Mouse (Mus musculus) urinary bladder, postnatal 4 days (tissue): Measurements from ENCODE around the gene Tep1.
"Not testable (repeated sequence)": the region's sequence is repeated elsewhere in the genome, so short reads cannot be mapped to it uniquely, and the experiment has no call there.

Experiments used
- DNase-seq, 2 experiments: peaks; one replicate each; pipeline ENCODE4 v3.0.0; 2021 to 2022; ENCODE audit warnings: low spot score in 2 of 2

The Tep1 gene

DNA sequence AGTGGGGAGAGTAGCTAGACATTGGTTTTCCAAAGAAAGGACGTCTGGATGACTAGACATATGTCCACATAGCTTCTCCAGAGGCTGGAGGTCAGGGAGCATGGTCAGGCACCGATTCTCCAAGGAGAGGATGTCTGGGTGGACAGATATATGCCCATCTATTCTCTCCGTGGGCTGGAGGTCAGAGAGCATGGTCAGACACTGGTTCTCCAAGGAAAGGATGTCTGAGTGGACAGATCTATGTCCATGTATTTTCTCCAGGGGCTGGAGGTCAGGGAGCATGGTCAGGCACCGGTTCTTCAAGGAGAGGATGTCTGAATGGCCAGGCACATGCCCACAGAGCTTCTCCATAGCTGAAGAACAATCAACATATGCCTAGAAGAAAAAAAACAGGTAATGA lies 2.1 kb downstream of the Tep1 start:
- DNase-seq: no peak

DNA sequence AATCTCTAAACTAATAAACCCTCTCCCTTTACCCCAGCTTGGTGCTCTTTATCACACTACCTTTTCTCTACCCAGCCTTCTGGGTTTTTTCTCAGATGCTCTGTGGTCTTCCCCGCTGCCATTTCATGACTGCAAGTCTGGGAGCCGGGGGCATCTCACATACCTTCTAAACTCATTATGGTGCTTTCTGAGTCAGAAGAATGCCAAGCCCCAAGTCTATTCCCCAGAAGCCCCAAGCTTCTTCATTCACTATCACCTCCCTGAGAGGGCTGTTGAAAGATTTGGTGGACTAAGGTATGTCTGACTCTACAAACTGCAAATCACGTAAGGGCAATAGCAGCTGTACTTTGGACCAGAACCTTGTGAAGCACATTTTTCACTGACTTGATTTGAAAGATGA lies 3.4 kb downstream of the Tep1 start:
- DNase-seq: no peak

DNA sequence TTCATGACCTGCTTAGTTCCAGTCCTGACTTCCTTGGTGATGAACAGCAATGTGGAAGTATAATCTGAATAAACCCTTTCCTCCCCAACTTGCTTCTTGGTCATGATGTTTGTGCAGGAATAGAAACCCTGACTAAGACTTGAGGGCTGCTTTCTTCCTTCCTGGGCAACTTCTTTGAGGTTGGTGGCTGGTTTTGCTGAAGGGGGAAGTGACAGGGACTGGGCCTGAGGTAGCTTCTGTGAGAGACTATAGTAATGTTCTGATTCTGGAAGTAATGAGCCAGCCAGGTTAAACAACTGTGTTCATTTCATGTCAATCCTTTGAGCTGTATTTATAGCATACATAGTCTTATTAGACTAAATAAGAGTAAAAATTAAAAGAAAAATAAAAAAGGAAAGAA lies 5.4 kb downstream of the Tep1 start:
- DNase-seq: not testable (repeated sequence)

DNA sequence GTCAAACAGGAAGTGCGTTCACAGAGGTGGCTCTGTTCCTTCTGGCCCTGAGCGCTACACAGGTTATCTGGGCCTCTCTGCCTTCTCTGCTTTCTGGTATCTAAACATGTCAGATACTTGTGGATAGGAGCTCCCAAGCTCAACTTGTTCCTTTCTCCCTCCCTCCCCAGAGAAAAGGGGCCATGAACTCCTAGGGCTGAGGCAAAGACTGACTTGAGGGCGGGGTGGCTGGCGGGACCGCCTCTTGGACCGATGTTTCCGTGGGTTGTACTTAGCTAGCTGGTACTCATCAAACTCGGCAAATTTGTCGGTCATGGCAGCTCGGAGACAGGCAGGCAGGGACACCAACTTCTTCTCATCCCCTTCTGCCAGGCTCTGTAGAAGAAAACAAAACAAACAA lies 7.7 kb downstream of the Tep1 start:
- no peak for DNase-seq

DNA sequence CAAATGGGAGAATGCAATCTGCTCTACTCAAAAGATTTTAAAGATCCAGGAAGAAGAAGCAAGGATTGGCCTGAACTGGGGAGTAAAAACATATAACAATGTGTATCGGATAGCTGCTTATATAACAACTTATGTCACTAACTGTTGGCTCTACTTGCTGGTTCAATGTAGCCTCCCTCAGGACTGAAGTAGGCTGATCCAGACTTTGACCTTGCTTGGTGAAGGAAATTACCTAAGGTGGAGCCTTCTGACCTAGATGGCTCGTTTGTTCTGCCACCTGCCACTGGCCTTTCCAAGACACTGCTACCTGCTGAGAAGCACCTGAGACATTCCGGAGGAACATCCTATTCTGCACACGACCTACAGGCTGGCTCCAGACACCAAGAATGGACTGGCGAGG lies 14.6 kb downstream of the Tep1 start:
- DNase-seq: no peak

DNA sequence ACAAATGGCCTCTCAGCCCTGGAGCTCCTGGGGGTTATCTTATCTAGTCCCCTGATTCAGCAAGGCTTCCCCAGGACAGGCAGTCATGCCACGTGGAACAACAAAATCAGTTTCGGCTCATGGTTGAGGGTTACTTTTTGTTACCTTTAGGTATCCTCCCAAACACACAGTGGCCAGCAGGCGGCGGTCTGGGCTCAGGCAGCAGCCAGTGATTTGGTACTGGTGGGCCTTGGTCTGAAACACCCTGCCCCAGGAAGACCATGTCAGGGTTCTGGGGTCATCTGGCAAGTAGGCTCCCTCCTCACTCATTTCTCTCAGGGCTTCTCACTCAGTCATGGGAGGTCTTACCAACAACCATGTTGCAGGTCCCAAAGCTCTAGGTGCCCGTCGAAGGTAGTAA lies 33.1 kb downstream of the Tep1 start:
- no peak for DNase-seq

DNA sequence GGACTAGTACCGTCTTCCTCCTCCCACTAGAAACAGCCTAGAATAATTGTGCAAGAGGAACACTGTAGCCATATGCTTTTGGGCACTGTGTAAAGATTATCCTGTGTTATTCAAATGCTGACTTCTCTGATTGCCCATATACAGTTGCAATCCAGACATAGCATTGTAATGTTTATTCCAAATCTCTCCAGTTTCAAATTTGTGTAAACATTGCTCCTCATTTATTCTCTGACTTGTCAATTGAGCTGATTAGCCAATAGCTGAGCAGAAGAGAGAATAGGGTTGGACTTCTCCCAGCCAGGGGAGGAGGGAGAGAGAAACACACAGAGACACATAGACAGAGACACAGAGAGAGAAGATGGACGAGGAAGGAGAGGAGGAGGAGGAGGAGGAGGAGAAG lies 35.9 kb downstream of the Tep1 start:
- no peak for DNase-seq

DNA sequence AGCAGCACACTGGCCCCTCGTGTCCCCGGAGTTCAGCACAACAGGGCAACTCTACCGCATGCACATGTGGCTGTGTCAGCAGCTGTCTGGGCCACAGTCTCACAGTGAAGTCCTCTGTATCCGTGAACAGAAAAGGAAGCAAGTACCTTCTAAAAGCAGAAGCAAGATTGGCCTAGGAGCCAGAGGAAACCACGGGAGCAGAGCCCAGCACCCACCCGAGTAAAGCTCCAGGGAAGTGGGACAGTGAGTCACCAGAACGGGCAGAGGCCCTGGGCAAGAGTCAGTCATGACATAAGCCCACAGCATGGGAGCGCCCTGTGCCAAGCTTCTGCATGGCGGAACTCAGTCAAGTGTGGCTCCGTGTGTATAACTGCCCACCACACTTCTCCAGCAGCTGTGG lies 36.4 kb downstream of the Tep1 start:
- no peak for DNase-seq

DNA sequence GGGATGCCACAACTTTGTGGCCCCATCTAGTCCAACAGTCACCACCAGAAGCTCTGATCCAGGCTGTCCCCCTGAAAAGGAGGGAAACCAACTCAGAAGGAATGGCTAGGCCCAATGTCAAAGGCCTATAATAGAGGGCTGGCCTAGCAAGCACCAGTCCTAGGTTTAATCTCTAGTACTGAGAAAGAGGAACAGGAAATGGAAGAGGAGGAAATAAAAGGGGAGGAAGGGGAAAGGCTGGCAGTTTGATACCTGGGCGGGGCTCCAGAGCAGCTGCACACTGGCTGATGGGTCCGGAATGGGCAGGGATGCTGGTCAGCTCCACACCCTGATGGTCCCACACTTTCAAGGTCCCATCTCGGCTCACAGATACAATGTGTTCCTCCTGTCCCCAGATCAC lies 40.5 kb downstream of the Tep1 start:
- no peak for DNase-seq

DNA sequence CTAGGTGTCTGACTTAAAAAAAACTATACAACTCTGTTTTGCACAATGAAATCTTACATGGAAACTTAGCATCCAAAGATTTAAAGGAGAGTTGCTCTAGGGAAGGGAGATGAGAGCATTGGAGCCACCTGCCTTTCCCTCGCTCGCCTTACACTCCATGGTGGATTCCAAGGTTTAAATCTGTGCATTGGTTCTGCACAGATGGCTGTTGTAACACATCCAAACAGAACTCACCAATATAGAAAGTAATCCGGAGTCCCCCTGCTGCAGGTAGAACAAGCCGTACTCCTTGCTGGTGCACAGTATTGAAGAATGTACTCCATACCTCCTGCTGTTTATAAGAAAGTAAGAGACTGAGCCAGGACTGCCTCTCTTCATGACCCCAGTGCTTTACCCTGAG lies 43.8 kb downstream of the Tep1 start:
- no peak for DNase-seq

DNA sequence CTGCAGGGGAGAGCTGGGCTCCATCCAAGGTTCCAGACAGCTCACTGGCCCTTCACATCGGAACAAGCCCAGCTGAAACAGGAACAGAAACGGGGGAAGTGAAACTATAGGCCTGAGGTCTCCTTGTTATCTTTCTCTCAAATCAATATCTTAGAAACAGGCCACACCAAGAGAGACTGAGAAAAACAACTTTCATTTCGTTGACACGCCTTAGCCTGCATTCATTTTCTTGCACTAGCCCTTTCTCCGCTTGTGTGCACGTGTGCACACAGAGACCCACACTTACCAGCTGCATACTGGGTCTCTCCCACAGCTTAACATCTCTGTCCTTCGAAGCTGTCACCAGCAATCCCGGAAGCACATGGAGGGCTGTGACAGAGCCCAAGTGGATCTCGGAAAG lies 46.1 kb downstream of the Tep1 start:
- DNase-seq: no peak

DNA sequence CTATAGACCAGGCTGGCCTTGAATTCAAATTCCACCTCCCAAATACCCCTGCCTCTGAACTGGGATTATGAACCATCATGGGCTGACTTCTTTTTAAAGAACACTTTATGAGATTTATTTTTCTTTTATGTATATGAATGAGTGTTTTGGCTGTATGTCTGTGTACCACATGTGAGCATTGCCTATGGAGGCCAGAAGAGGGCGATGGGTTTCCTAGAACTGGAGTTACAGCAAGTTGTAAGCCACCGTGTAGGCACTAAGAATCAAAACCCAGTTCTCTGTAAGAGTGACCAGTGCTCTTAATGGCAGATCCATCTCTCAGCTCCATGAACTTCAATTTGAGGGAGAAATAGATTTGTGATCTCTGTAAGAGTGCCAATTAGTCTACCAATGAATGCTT lies 47.1 kb downstream of the Tep1 start:
- no peak for DNase-seq

DNA sequence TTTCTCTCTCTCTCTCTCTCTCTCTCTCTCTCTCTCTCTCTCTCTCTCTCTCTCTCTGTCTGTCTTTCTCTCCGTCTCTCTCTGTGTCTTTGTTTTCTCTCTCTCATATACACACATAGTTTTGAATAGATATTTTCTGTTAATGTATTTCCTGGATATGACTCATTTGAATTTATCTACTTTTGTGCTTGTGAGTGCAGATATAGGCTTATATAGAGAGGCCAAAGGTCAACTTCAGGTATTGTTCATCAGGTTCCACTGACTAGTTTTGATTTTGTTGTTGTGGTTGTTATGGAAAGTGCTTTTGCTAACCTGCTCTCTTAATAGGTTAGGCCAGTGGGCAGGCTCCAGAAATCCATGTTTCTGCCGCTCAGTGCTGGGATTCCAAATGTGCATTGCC lies 57.3 kb downstream of the Tep1 start:
- DNase-seq: no peak

DNA sequence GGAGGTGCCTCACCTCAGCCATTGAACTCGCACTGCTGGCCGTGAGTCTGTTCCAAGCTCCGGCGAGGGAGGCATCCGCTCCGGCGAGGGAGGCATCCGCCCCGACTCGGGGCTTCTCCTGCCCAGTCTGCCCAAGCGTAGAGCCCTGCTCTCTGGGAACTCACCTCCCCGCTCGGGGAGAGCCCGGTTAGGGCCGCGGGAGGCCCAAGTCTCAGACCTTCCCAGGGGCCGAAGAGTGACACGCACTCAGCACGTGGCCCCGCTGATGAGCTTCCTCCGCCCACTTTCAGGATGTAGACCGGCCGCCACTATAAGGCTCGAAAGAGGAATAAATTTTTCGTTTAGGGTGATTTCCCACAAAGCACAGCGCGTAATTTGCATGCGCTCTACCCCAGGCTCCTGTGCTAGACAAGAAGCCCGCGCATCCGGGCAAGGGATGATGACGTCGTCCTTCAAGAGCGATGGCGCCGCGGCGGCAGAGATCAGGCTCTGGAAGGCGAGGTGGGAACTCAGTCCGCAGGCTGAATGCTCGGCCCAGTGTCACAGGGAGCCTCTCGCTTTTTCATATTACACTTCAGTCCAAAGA lies 62.8 kb downstream of the Tep1 start, which contains the start of the genes Ccnb1ip1 and Parp2:
Gene Ccnb1ip1 (minus strand): TSS at position 246 of the 586 bp plus-strand sequence.
Gene Parp2 (plus strand): TSS at position 355 of the 586 bp plus-strand sequence.
- peak; percentile 95 for DNase-seq

DNA sequence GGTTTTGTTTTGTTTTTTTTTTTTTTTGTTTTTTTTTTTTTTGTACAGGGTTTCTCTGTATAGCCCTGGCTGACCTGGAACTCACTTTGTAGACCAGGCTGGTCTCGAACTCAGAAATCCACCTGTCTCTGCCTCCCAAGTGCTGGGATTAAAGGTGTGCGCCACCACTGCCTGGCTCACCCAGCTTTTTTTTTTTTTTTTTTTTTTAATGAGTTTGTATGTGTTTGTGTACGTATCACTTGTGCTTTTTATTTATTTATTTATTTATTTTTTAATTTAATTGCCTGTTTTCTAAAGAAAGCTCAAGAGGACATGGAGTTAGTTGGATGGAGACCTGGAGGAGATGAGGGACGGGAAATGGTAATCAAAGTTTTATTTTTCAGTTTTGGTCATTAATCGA lies 63.9 kb downstream of the Tep1 start:
- not testable (repeated sequence) for DNase-seq

DNA sequence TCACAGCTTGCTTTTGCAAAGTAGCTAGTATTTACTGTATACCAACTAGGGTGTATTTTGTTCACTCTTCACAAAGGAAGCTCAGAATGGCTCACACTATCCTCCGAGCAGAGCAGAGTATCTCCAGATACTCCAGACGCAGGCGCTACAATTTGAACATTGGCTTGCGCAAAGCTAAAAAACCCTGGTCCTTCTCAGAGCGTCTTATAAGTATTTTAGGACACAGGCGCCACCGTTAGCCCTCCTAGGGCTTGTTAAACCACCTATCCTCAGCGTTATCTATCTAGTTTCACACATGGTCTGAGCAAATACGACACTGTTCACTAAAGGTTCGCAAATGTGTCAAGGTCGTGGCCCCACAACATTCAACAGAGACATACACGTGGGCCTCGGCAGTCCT lies 65.7 kb downstream of the Tep1 start:
- DNase-seq: no peak

DNA sequence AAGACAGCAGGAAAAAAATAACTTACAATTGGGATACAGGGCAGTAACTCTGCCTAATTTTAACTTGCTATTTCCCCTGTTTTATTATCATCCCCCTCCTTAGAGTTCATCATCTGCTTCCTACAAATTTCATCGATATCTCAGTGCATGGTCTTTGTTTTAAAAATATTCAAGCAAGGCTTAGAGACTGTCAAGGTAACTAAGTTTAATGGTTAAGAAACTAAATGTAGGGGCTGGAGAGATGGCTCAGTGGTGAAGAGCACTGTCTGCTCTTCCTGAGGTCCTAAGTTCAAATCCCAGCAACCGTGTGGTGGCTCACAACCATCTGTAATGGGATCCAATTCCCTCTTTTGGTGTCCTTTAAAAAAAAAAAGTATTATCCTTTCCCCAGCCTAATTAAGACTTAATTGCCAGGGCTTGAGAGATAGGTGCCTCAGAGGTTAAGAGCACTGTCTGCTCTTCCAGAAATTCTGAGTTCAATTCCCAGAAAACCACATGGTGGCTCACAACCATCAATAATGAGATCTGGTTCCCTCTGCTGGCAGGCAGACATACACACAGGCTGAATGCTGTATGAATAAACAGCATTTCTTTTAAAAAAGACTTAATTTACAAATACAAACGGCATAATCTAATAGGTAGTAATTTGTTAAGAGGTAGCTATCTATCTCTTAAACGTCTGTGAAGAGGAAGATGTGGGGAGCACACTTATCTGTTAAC lies 67.4 kb downstream of the Tep1 start:
- DNase-seq: no peak

DNA sequence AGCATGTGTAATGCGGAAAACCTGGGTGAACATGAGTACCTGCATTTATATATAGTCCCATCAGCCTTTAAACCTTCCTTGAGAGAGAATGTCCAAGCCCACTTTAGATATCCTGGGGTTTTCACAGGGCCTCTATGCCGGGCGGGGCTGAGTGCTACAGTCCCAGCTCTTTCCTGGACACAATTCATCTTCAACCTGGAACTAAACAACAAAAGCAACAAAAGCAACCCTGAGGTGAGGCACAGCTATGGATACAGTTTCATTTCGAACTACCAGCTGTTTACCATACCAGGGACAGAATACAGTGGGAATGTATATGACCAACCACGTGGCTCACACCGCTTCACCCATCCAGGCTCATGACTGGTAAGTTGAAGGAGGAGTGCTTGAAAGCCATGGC lies 67.9 kb downstream of the Tep1 start:
- DNase-seq: no peak

DNA sequence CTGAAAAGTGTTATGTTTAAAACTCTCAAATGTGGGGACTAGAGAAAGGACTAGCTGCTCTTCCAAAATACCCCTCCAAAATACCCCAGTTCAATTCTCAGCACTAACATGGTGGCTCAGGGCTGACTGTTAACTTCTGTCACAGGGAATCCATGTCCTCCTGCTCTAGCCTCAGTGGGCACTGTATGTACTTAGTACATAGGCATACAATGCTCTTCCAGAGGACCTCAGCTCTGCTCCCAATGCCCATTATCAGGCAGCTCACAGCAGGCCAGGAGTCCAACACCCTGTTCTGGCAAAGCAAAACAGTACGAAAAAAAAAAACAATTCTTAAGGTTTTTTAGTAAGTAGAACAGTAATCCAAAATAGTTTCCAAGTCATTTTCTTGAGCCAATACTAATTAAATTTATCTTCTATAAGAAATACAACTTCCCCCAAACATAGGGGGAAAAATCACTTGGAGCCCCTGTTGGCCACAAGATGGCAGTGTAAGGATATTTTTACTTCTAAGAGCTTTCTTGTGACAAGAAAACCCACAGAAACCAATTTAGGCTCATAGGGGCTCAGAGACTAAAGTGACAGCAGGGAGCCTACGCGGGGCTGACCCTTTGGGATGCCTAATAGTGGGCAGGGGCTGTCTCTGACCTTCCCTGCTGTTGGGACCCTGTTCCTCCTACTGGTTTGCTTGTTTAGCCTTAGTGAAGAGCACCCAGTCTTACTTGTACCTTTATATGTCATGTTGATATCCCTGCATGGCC lies 70.7 kb downstream of the Tep1 start:
- DNase-seq: no peak

DNA sequence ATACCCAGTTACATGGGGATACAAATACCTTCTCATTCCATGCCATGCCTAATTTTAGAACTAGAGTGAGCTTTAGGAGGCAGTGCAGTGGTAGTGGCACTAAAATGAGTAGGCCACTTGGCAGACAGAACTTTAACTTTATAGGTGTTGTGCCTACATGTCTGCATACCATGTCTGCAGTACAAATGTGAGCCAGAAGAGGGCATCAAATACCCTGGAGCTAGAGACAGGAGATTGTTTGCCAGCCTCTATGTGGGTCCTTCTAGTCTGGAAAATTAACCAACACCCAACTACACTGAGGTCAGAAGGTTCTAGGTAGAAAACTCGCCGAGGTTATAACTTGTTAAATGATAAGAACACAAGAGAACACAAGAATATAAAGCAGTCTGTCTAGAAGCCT lies 71.8 kb downstream of the Tep1 start:
- DNase-seq: no peak

DNA sequence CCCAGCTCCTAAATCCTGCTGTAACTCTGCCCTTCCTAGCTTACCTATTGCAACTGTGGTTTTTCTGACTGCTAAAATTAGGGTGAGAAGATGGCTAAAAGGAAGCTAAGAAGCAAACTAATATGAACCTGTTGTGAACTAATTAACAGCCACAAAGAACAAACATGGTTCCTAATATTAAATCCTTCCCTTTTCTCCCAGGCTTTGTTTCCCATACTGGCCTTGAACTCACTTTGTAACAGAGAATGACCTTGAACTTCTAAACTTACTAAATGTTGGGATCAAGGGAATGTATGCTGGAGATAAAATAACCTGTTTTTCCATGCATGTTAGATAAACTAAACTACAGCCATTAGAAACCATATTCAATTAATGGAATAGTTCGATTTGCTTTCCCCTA lies 73.9 kb downstream of the Tep1 start:
- DNase-seq: no peak

DNA sequence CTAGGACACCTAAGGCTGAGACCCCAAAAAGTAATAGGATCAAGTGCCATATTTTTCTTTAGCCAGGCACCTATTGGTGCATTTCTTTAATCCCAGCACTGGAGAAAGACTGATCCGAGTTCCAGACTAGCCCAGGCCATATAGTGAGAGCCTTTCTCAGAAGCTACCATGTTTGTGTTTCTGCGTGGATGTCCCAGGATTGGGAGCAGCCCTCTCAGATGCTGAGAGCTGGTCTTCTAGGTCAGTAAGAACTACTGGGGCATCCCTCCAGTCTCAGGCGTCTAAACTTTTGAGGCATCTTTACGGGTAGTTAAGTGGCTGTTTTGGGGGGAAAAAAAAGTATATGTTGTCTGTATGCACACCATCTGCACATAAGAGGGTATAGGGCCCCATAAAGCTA lies 74.4 kb downstream of the Tep1 start:
- DNase-seq: no peak
